Mouse (Mus musculus): Measurements from ENCODE around the gene Cbx1. TPM values are rescaled to one million over a fixed set of nuclear protein-coding genes. Genes with fewer than 3 reads are reported as not detected.
A peak's percentile ranks its signal among the peaks of the same experiment; 100 is the strongest.

Gene Cbx1
- total RNA-seq (2012; rRNA removed) (132 and 135 TPM in 2 replicates), polyA plus RNA-seq (2012; ENCODE audit: insufficient read depth in 1 of 2, insufficient read length in 2 of 2, low read depth in 1 of 2, low replicate concordance in 2 of 2, missing spikeins in 1 of 2) (100 to 1,000 TPM; 152 to 368 TPM)

- Histone ChIP-seq H3K27me3 (ENCODE audit: control insufficient read depth in 1 of 2, insufficient read depth in 2 of 2, low read length in 2 of 2) (no peaks in the 10 kb centered on the region), H3K27ac (ENCODE audit: control insufficient read depth, low read depth, low read length) (peak within 1 kb of the TSS; percentile 79), H3K9me3 (replicated peaks; ENCODE audit: insufficient read depth, low read length) (no peaks in the 10 kb centered on the region), H3K9ac (ENCODE audit: control insufficient read depth, low read depth, low read length, poor library complexity, severe bottlenecking) (peak within 1 kb of the TSS; percentile 89), H3K4me3 (ENCODE audit: control insufficient read depth in 1 of 2, insufficient read depth in 1 of 2, low read depth in 2 of 2, low read length in 2 of 2) (peak within 1 kb of the TSS; percentile 57 to 85), H3K4me1 (ENCODE audit: control insufficient read depth in 1 of 2, insufficient read depth in 2 of 2, low read length in 2 of 2) (peaks cover 0 to 13% of the 10 kb centered on the region in 2 experiments), H3K79me2 (ENCODE audit: control insufficient read depth, insufficient read depth, low read length, poor library complexity) (peaks cover 46% of the 10 kb centered on the region), H3K36me3 (ENCODE audit: control insufficient read depth in 1 of 2, insufficient read depth in 2 of 2, low read length in 2 of 2) (peaks cover 12 to 20% of the 10 kb centered on the region in 2 experiments; a peak in 3 of 4 replicates)
- DNase-seq (ENCODE audit: low read depth, low spot score) = peak; percentile 96
- 0 out of 2 replicates have a peak, but pooled peaks have one; percentile 44 for TF ChIP-seq ELF1 (IDR thresholded peaks at IDR 0.05; ENCODE audit: low read depth, low read length)
- no peak for TF ChIP-seq ZKSCAN1 (IDR thresholded peaks at IDR 0.05; ENCODE audit: low read depth, low read length)
- TF ChIP-seq GATA1 (IDR thresholded peaks at IDR 0.05; ENCODE audit: low read depth, low read length) = no peak
- peak; percentile 73 for TF ChIP-seq SIN3A (IDR thresholded peaks at IDR 0.05; ENCODE audit: low read length)
- TF ChIP-seq POLR2AphosphoS2 (IDR thresholded peaks at IDR 0.05; ENCODE audit: low read length) = peak; percentile 93
- TF ChIP-seq RAD21 (IDR thresholded peaks at IDR 0.05; ENCODE audit: low read depth, low read length) = no peak
- no peak for TF ChIP-seq GABPA (IDR thresholded peaks at IDR 0.05; ENCODE audit: low read depth, low read length)
- TF ChIP-seq CTCF (IDR thresholded peaks at IDR 0.05 in 2 of 3, conservative IDR thresholded peaks at IDR 0.05 in 1 of 3; ENCODE audit: control insufficient read depth in 1 of 3, insufficient read depth in 1 of 3, low read depth in 2 of 3, low read length in 3 of 3, poor library complexity in 1 of 3, severe bottlenecking in 1 of 3) = no peak
- TF ChIP-seq SMC3 (IDR thresholded peaks at IDR 0.05; ENCODE audit: low read depth, low read length) = no peak
- no peak for TF ChIP-seq BHLHE40 (IDR thresholded peaks at IDR 0.05; ENCODE audit: borderline replicate concordance, low read depth, low read length)
- TF ChIP-seq RCOR1 (IDR thresholded peaks at IDR 0.05; ENCODE audit: low read depth, low read length) = peak; percentile 55
- TF ChIP-seq USF1 (IDR thresholded peaks at IDR 0.05; ENCODE audit: low read depth, low read length) = no peak
- TF ChIP-seq ZNF384 (IDR thresholded peaks at IDR 0.05; ENCODE audit: low read depth, low read length) = no peak; the same call in 1 of the 2 replicates
- TF ChIP-seq MAZ (IDR thresholded peaks at IDR 0.05; ENCODE audit: low read depth, low read length) = no peak; the same call in 1 of the 2 replicates
- TF ChIP-seq NRF1 (IDR thresholded peaks at IDR 0.05; ENCODE audit: insufficient read depth, low read depth, low read length, poor library complexity, severe bottlenecking) = peak; percentile 91
- TF ChIP-seq MAFK (IDR thresholded peaks at IDR 0.05; ENCODE audit: borderline replicate concordance, low read depth, low read length) = no peak
- TF ChIP-seq JUND (IDR thresholded peaks at IDR 0.05; ENCODE audit: low read depth, low read length) = no peak
- peak; percentile 99 for TF ChIP-seq HCFC1 (IDR thresholded peaks at IDR 0.05; ENCODE audit: low read depth, low read length)
- no peak for TF ChIP-seq TAL1 (IDR thresholded peaks at IDR 0.05; ENCODE audit: low read length)
- no peak for TF ChIP-seq POLR2AphosphoS5 (IDR thresholded peaks at IDR 0.05; ENCODE audit: borderline replicate concordance, low read depth, low read length)
- peak; percentile 82 for TF ChIP-seq MXI1 (IDR thresholded peaks at IDR 0.05; ENCODE audit: low read depth, low read length)
- no peak; the same call in 1 of the 2 replicates for TF ChIP-seq UBTF (IDR thresholded peaks at IDR 0.05; ENCODE audit: borderline replicate concordance, insufficient read depth, low read depth, low read length)
- peak; percentile 98 for TF ChIP-seq NELFE (IDR thresholded peaks at IDR 0.05; ENCODE audit: low read depth, low read length)
- TF ChIP-seq ZC3H11A (IDR thresholded peaks at IDR 0.05; ENCODE audit: low read depth, low read length) = no peak
- no peak for TF ChIP-seq MEF2A (IDR thresholded peaks at IDR 0.05; ENCODE audit: extremely low read depth, insufficient replicate concordance, low read depth, low read length, poor library complexity, severe bottlenecking)
- TF ChIP-seq TCF12 (IDR thresholded peaks at IDR 0.05; ENCODE audit: low read depth, low read length) = peak; percentile 60; the same call in 1 of the 2 replicates
- peak; percentile 65 for TF ChIP-seq CHD2 (IDR thresholded peaks at IDR 0.05; ENCODE audit: low read length)
- TF ChIP-seq POLR2A (IDR thresholded peaks at IDR 0.05; ENCODE audit: control insufficient read depth in 1 of 2, insufficient read depth in 1 of 2, low read depth in 1 of 2, low read length in 2 of 2, poor library complexity in 1 of 2) = peak; percentile 94
- peak; percentile 80 for TF ChIP-seq TBP (IDR thresholded peaks at IDR 0.05; ENCODE audit: low read depth, low read length)
- TF ChIP-seq USF2 (IDR thresholded peaks at IDR 0.05; ENCODE audit: borderline replicate concordance in 1 of 2, insufficient read depth in 1 of 2, low read depth in 1 of 2, low read length in 2 of 2) = no peak
- no peak for TF ChIP-seq MYB (IDR thresholded peaks at IDR 0.05; ENCODE audit: low read depth, low read length)
- TF ChIP-seq CHD1 (IDR thresholded peaks at IDR 0.05; ENCODE audit: low read depth, low read length) = no peak
- no peak for TF ChIP-seq EP300 (IDR thresholded peaks at IDR 0.05; ENCODE audit: low read depth in 1 of 2, low read length in 2 of 2)
- TF ChIP-seq KAT2A (conservative IDR thresholded peaks at IDR 0.05; ENCODE audit: low read depth, low read length) = peak; percentile 94
- TF ChIP-seq MAX (IDR thresholded peaks at IDR 0.05; ENCODE audit: low read length) = peak; percentile 77
Observed at GRCm38 (mm10) chr11:96788871-96789795, at the start of gene Cbx1. Gene Cbx1, plus strand, starts transcription at chr11:96789127.

All from MEL (cell line).